Mouse (Mus musculus): ENCODE measurements around the gene Polr2b. TPM values are rescaled to one million over a fixed set of nuclear protein-coding genes. Genes with fewer than 3 reads are reported as not detected.
A peak's percentile ranks its signal among the peaks of the same experiment; 100 is the strongest.

Polr2b gene
- polyA plus RNA-seq, 1 experiment from 2014 or later, result 86.8 TPM

DNA sequence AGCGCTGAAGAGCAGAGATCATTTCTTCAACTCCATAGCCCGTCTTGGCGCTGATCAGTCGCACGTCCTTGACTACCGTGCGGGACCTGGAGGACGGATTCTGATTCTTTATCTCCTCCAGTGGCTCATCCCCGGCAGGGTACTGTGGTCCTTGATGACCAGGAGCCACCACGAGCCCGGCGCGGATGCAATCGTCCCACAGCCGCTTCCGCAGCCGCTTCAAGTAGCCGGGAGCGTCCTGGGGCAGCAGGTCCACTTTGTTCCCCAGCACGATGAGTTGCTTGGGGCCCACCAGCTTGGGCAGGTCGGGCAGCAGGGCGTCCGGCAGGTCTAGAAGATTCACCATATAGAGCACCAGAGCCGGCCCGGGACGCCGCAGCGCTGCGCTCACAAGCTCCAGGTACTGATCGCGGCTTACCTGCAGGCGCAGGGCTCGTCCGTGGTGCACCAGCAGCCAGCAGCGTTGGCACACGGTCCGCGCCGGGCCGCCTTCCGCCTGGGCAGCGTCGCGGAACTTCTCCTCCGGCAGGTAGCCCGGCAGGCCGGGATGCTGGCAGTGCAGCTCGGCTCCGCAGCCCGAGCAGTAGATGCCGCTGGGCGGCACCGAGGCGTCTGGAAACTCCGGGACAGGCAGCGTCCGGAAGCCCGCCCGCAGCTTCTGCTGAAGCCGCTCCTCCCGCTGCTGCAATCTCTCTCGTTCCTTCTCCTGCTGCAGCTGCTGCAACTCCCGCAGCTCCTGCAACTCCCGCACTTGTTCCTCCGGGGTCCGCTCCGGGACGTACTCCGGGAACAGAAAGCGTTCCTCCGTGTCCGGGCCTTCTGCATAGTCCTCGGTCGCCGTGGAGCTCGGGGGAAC is 668 bp upstream of the Polr2b start:
- Histone ChIP-seq H3K9ac (ENCODE audit: low read depth, low read length) (peak overlapping the region; percentile 61), H3K9me3 (ENCODE audit: control insufficient read depth, low read length) (no peaks in the 10 kb centered on the region), H3K4me2 (replicated peaks; ENCODE audit: low read depth, low read length) (peak overlapping the region; percentile 99), H3K4me1 (replicated peaks; ENCODE audit: control insufficient read depth, insufficient read depth, low read length) (peaks cover 7% of the 10 kb centered on the region), H3K4me3 (ENCODE audit: low read depth, low read length) (peak overlapping the region; percentile 96), H3K27ac (ENCODE audit: low read depth, low read length) (peak overlapping the region; percentile 67), H3K36me3 (ENCODE audit: control insufficient read depth, insufficient read depth, low read length) (peaks cover 5% of the 10 kb centered on the region; the same call in 1 of the 2 replicates), H3K27me3 (ENCODE audit: control insufficient read depth, insufficient read depth, low read length) (no peaks in the 10 kb centered on the region)
- WGBS, result under 1% methylated on average over 76 of the region's 76 CpGs
- DNase-seq (ENCODE audit: low spot score) (peak; percentile 65), ATAC-seq (ENCODE audit: low FRiP score) (peak; percentile 48)

DNA sequence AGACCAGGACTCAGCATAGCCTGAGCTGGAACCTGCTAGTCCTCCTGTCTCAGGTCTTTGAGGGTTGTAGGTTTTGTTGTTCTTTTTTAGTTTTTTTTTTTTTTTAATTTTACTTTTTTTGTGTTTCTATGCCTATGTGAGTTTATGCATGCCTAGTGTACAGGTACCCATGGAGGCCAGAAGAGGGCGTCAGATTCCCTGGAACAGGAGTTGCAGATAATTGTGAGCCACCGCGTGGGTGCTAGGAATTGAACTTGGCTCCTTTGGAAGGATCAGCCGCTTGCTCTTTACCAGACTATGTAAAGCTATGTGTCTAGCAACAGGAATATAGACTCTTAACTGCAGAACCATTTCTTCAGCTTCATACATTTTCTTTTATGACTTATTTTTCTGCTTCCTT is 4.3 kb downstream of the Polr2b start:
- DNase-seq (ENCODE audit: low spot score) (no peak), ATAC-seq (ENCODE audit: low FRiP score) (no peak)
- Histone ChIP-seq H3K27me3 (ENCODE audit: control insufficient read depth, insufficient read depth, low read length) (no peaks in the 10 kb centered on the region), H3K9me3 (ENCODE audit: control insufficient read depth, low read length) (no peaks in the 10 kb centered on the region), H3K27ac (ENCODE audit: low read depth, low read length) (no peak overlapping the region), H3K36me3 (ENCODE audit: control insufficient read depth, insufficient read depth, low read length) (0 out of 2 replicates have a peak, but pooled peaks cover 2% of the 10 kb centered on the region), H3K9ac (ENCODE audit: low read depth, low read length) (no peak overlapping the region), H3K4me1 (replicated peaks; ENCODE audit: control insufficient read depth, insufficient read depth, low read length) (no peaks in the 10 kb centered on the region), H3K4me2 (replicated peaks; ENCODE audit: low read depth, low read length) (no peak overlapping the region), H3K4me3 (ENCODE audit: low read depth, low read length) (no peak overlapping the region)
- WGBS, result 94% methylated on average over 4 of the region's 4 CpGs

DNA sequence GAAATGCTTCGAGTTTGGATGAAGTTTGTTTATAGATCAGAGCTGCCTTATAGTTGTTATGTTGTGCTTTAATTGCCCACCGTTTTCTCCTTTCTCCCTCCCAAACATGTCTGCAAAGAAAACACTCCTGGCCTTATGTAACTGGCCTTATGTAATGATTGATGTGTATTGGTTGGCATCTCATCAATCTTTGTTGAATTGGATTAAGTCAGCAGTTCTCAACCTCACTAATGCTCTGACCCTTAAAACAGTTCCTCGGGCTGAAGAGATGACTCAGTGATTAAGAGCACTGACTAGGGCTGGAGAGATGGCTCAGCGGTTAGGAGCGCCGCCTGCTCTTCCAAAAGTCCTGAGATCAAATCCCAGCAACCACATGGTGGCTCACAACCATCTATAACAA is 5.0 kb downstream of the Polr2b start:
- Histone ChIP-seq H3K36me3 (ENCODE audit: control insufficient read depth, insufficient read depth, low read length) (0 out of 2 replicates have a peak, but pooled peaks cover 2% of the 10 kb centered on the region), H3K27ac (ENCODE audit: low read depth, low read length) (no peak overlapping the region), H3K27me3 (ENCODE audit: control insufficient read depth, insufficient read depth, low read length) (no peaks in the 10 kb centered on the region), H3K9ac (ENCODE audit: low read depth, low read length) (no peak overlapping the region), H3K4me2 (replicated peaks; ENCODE audit: low read depth, low read length) (no peak overlapping the region), H3K4me3 (ENCODE audit: low read depth, low read length) (no peak overlapping the region), H3K9me3 (ENCODE audit: control insufficient read depth, low read length) (no peaks in the 10 kb centered on the region), H3K4me1 (replicated peaks; ENCODE audit: control insufficient read depth, insufficient read depth, low read length) (no peaks in the 10 kb centered on the region)
- WGBS, result 92% methylated on average over 6 of the region's 6 CpGs
- ATAC-seq (ENCODE audit: low FRiP score) (no peak), DNase-seq (ENCODE audit: low spot score) (no peak)

DNA sequence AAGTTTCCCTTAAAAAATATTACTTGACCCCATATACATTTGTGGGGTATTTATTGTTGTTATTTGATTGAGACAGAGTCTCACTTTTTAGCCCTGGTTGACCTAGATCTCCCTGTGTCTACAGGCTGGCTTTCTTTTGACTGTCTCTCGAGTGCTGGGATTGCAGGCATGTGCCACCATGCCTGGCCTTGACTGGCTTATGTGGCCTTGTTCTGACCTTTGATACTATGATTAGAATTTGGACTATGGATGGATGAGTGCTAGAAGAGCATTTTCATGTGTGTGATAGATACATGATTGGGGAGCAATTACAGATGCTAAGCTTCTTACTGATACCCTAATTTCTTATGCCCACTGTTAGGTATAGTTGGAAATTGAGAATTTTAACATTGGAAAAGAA is 15.0 kb downstream of the Polr2b start:
- Histone ChIP-seq H3K4me1 (replicated peaks; ENCODE audit: control insufficient read depth, insufficient read depth, low read length) (no peaks in the 10 kb centered on the region), H3K36me3 (ENCODE audit: control insufficient read depth, insufficient read depth, low read length) (peaks cover 17% of the 10 kb centered on the region), H3K9me3 (ENCODE audit: control insufficient read depth, low read length) (no peaks in the 10 kb centered on the region), H3K9ac (ENCODE audit: low read depth, low read length) (no peak overlapping the region), H3K4me3 (ENCODE audit: low read depth, low read length) (no peak overlapping the region), H3K4me2 (replicated peaks; ENCODE audit: low read depth, low read length) (no peak overlapping the region), H3K27ac (ENCODE audit: low read depth, low read length) (no peak overlapping the region), H3K27me3 (ENCODE audit: control insufficient read depth, insufficient read depth, low read length) (no peaks in the 10 kb centered on the region)
- WGBS, result 93% methylated on average over 1 of the region's 1 CpGs
- ATAC-seq (ENCODE audit: low FRiP score), result no peak
- DNase-seq (ENCODE audit: low spot score), result no peak

DNA sequence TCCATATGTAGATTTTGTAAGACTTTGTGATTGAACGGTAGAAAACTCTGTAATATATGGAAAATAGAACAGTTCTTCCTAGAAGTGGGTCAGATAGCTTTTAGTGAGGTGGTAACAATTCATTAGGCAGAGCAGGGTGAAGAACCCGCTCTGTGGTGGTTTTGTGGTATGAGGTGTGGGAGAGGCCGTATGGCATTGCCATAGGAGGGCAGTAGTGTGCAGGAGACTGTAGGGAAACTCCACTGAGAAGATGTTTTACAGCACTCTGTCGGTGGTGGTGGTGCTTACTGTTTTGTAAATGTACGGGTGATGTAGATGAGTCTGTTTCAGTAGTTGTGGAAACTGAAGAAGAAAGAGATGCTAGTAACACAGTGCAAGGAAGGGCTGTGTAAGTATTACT is 20.2 kb downstream of the Polr2b start:
- H3K9ac ChIP-seq (ENCODE audit: low read depth, low read length), result no peak overlapping the region
- H3K27me3 ChIP-seq (ENCODE audit: control insufficient read depth, insufficient read depth, low read length), result no peaks in the 10 kb centered on the region
- H3K4me1 ChIP-seq (replicated peaks; ENCODE audit: control insufficient read depth, insufficient read depth, low read length), result no peaks in the 10 kb centered on the region
- peaks cover 17% of the 10 kb centered on the region for H3K36me3 ChIP-seq (ENCODE audit: control insufficient read depth, insufficient read depth, low read length)
- no peak overlapping the region for H3K4me3 ChIP-seq (ENCODE audit: low read depth, low read length)
- 89% methylated on average over 5 of the region's 5 CpGs for WGBS
- H3K9me3 ChIP-seq (ENCODE audit: control insufficient read depth, low read length), result no peaks in the 10 kb centered on the region
- DNase-seq (ENCODE audit: low spot score) (no peak), ATAC-seq (ENCODE audit: low FRiP score) (no peak)
- H3K27ac ChIP-seq (ENCODE audit: low read depth, low read length), result no peak overlapping the region
- no peak overlapping the region for H3K4me2 ChIP-seq (replicated peaks; ENCODE audit: low read depth, low read length)

DNA sequence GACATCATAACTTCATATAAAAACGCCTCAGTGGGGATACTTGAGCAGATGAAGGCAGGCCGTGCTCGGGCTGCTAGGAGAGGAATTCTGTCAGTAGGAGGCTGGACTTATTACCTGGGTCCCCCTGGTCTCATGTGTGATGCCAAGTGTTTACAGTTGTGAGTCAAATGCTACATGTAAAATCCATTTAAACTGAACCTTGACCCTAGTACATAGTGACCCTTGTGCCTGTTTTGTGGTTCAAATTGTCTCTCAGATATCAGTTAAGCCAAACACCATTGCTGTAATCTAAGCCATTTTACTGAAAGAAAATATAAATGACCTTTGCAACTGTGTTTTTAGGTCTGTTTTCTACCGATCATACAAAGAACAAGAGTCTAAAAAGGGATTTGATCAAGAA is 30.1 kb downstream of the Polr2b start:
- ATAC-seq (ENCODE audit: low FRiP score) (no peak), DNase-seq (ENCODE audit: low spot score) (no peak)
- Histone ChIP-seq H3K9ac (ENCODE audit: low read depth, low read length) (no peak overlapping the region), H3K4me2 (replicated peaks; ENCODE audit: low read depth, low read length) (no peak overlapping the region), H3K4me1 (replicated peaks; ENCODE audit: control insufficient read depth, insufficient read depth, low read length) (no peaks in the 10 kb centered on the region), H3K27ac (ENCODE audit: low read depth, low read length) (no peak overlapping the region), H3K27me3 (ENCODE audit: control insufficient read depth, insufficient read depth, low read length) (no peaks in the 10 kb centered on the region), H3K9me3 (ENCODE audit: control insufficient read depth, low read length) (no peaks in the 10 kb centered on the region), H3K4me3 (ENCODE audit: low read depth, low read length) (no peak overlapping the region), H3K36me3 (ENCODE audit: control insufficient read depth, insufficient read depth, low read length) (peaks cover 10% of the 10 kb centered on the region)
- WGBS, result 91% methylated on average over 4 of the region's 4 CpGs

DNA sequence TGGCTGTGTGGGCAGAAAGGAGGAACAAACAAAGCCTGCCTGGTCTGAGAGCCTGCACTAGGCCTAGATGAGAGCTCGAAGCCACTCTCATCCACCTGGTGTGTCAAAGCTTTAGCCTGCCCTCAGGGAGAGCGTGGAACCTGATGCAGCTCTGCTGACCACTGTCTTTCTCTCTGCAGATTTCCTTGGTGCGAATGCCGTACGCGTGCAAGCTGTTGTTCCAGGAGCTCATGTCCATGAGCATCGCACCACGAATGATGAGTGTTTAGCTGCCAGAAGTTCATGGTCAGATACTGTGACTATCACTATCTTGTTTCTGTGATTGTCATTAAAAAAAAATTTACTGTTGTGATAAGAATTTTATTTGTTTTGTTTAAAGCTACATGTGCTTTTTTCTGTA is 39.0 kb downstream of the Polr2b start:
- Histone ChIP-seq H3K9ac (ENCODE audit: low read depth, low read length) (no peak overlapping the region), H3K27ac (ENCODE audit: low read depth, low read length) (no peak overlapping the region), H3K27me3 (ENCODE audit: control insufficient read depth, insufficient read depth, low read length) (no peaks in the 10 kb centered on the region), H3K4me2 (replicated peaks; ENCODE audit: low read depth, low read length) (no peak overlapping the region), H3K9me3 (ENCODE audit: control insufficient read depth, low read length) (no peaks in the 10 kb centered on the region), H3K36me3 (ENCODE audit: control insufficient read depth, insufficient read depth, low read length) (peaks cover 12% of the 10 kb centered on the region), H3K4me3 (ENCODE audit: low read depth, low read length) (no peak overlapping the region), H3K4me1 (replicated peaks; ENCODE audit: control insufficient read depth, insufficient read depth, low read length) (no peaks in the 10 kb centered on the region)
- WGBS, result 97% methylated on average over 8 of the region's 8 CpGs
- DNase-seq (ENCODE audit: low spot score), result no peak
- no peak for ATAC-seq (ENCODE audit: low FRiP score)

DNA sequence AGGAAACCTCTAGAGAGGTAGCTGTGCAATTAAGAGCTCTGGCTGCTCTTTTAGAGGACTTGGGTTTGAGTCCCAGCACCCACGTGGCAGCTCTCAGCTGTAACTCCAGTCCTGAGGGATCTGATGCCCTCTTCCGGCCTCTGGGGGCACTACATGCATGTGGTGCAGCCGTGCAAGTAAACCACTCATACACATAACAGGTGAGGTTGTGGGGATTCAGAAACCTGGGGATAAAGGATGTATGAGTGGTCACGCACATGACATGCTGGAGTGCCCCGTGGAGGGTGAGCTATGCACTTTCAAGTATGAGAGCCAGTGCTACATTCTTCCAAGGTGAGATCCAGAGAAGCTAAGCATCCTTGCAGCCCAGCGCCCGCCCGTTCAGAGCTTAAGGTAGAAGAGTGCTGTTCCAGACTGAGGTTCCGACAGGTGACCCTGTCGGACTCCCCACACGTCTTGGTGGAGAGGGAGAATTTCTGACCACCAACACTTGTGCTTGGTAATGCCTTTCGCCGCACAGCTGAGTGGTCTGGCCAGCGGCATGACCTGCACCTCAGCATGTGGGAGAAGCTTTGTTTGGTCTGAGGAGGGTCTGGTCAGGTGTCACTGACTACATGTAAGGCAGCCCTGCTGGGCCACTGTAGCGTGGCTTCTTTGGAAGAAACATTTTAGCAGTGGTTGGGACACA is 40.2 kb downstream of the Polr2b start:
- ATAC-seq (ENCODE audit: low FRiP score), result no peak
- H3K36me3 ChIP-seq (ENCODE audit: control insufficient read depth, insufficient read depth, low read length), result peaks cover 12% of the 10 kb centered on the region

DNA sequence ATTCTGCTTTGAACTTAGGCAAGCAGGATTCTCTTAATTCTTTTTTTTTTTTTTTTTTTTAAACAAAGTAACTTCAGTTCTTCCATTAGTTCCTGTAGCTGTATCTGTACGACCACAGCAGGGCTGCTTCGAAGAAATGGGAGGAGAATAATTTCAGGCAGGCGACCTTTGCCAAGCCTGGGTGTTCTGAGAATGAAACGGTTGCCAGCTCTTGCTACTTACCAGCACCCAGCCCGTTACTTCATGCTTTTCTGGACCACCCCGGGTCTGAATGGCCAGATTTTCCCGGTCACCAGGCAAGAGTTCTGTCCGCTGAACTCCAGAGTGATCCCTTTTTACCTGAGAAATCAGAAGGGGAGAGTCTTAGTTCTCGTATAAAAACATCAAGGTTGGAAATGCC is 41.7 kb downstream of the Polr2b start:
- no peaks in the 10 kb centered on the region for H3K4me1 ChIP-seq (replicated peaks; ENCODE audit: control insufficient read depth, insufficient read depth, low read length)
- WGBS, result 78% methylated on average over 9 of the region's 9 CpGs
- no peak overlapping the region for H3K4me3 ChIP-seq (ENCODE audit: low read depth, low read length)
- H3K27me3 ChIP-seq (ENCODE audit: control insufficient read depth, insufficient read depth, low read length), result no peaks in the 10 kb centered on the region
- no peak overlapping the region for H3K4me2 ChIP-seq (replicated peaks; ENCODE audit: low read depth, low read length)
- peaks cover 12% of the 10 kb centered on the region for H3K36me3 ChIP-seq (ENCODE audit: control insufficient read depth, insufficient read depth, low read length)
- no peak overlapping the region for H3K9ac ChIP-seq (ENCODE audit: low read depth, low read length)
- no peak for ATAC-seq (ENCODE audit: low FRiP score)
- H3K9me3 ChIP-seq (ENCODE audit: control insufficient read depth, low read length), result no peaks in the 10 kb centered on the region
- DNase-seq (ENCODE audit: low spot score), result no peak
- H3K27ac ChIP-seq (ENCODE audit: low read depth, low read length), result no peak overlapping the region

More for the DNA sequence above, 40.2 kb downstream of the Polr2b start:
- H3K9ac ChIP-seq (ENCODE audit: low read depth, low read length), result no peak overlapping the region
- H3K4me2 ChIP-seq (replicated peaks; ENCODE audit: low read depth, low read length), result no peak overlapping the region
- H3K9me3 ChIP-seq (ENCODE audit: control insufficient read depth, low read length), result no peaks in the 10 kb centered on the region
- no peaks in the 10 kb centered on the region for H3K4me1 ChIP-seq (replicated peaks; ENCODE audit: control insufficient read depth, insufficient read depth, low read length)
- WGBS, result 92% methylated on average over 15 of the region's 15 CpGs
- H3K27ac ChIP-seq (ENCODE audit: low read depth, low read length), result no peak overlapping the region
- no peak overlapping the region for H3K4me3 ChIP-seq (ENCODE audit: low read depth, low read length)
- no peak for DNase-seq (ENCODE audit: low spot score)
- H3K27me3 ChIP-seq (ENCODE audit: control insufficient read depth, insufficient read depth, low read length), result no peaks in the 10 kb centered on the region
